Mouse (Mus musculus) frontal cortex, adult (tissue): ENCODE results near the gene Cd209c.

Experiments used
- ATAC-seq: cut with Nextera tagmentation; 2 replicates; pipeline ENCODE4 v1.9.2; 2017; ENCODE audit warnings: mild to moderate bottlenecking, moderate library complexity, mixed read lengths; ENCODE audit not compliant: low TSS enrichment

The Cd209c gene

GRCm38 (mm10) chr8:3954646-3955045 is at the start of gene Cd209c:
TSS of gene Cd209c (minus strand) at chr8:3954746.
- no peak for ATAC-seq

- ATAC-seq, result no peak; the same call in 1 of the 2 replicates
Observed at GRCm38 (mm10) chr8:3994219-3994618, 39.7 kb upstream of the Cd209c start.

- ATAC-seq, result peak; percentile 34; the same call in 1 of the 2 replicates
Observed at GRCm38 (mm10) chr8:3956037-3956436, 1.5 kb upstream of the Cd209c start.

- ATAC-seq, result no peak
Observed at GRCm38 (mm10) chr8:3940023-3940422, 14.5 kb downstream of the Cd209c start.

- ATAC-seq, result no peak
Observed at GRCm38 (mm10) chr8:3926744-3927143, 27.8 kb downstream of the Cd209c start, which contains the start of gene Cd209b. TSS of gene Cd209b (minus strand) at chr8:3926844.
